Mouse (Mus musculus): ENCODE measurements at regions not wholly inside any gene's neighbourhood (a gene's known extent, or its start where the extent isn't known, plus 50 kb on each side); places are given as distances from the start of the nearest gene placed in this dataset.

- TF ChIP-seq CTCF (IDR thresholded peaks at IDR 0.05; ENCODE audit: low read depth) (no peak), EP300 (optimal IDR thresholded peaks at IDR 0.05) (no peak)
These were observed 317.3 kb upstream of the Jarid2 start for GRCm38 (mm10) chr13:44411781-44412496.

All from stomach, postnatal 0 days (tissue).